Mouse (Mus musculus): ENCODE measurements around the gene Amigo3. TPM values are rescaled to one million over a fixed set of nuclear protein-coding genes. Genes with fewer than 3 reads are reported as not detected.

Gene Amigo3
- polyA plus RNA-seq, 1 experiment from 2014 or later: 2.9 TPM

- CTCF ChIA-PET: interaction anchor here (1.1 to 3.3 kb wide), 9 partner anchors 9 to 152 kb away, joined by 3 to 14 read pairs (median 4); partner anchors contain the start of gene Cdhr4
- POLR2A ChIA-PET: interaction anchor here (0.6 to 1.2 kb wide), 2 partner anchors 8 to 26 kb away, joined by 3 to 4 read pairs; no protein-coding TSS in a partner anchor
- in situ Hi-C loops (cut with MboI; ENCODE audit: low pct_unique_long_range_greater_than_20kb): no loop called here
These were observed 548 bp upstream of the Amigo3 start for GRCm38 (mm10) chr9:108052411-108052810.

GRCm38 (mm10) chr9:108053665-108054225 is 786 bp downstream of the Amigo3 start:
- no peak for DNase-seq (ENCODE audit: low read depth, low spot score)
- no peaks in the 10 kb centered on the region for H3K27me3 ChIP-seq
- ATAC-seq: no peak
- no peak for TF ChIP-seq CTCF (IDR thresholded peaks at IDR 0.05)
- CTCF ChIA-PET: interaction anchor here (0.8 to 3.3 kb wide), 6 partner anchors 14 to 149 kb away, joined by 3 to 14 read pairs (median 3); no protein-coding TSS in a partner anchor
- in situ Hi-C loops (cut with MboI; ENCODE audit: low pct_unique_long_range_greater_than_20kb): no loop called here
- POLR2A ChIA-PET: no interaction called here

More at GRCm38 (mm10) chr9:108052411-108052810, 548 bp upstream of the Amigo3 start:
- no peak for TF ChIP-seq CTCF (IDR thresholded peaks at IDR 0.05)
- H3K27me3 ChIP-seq: no peaks in the 10 kb centered on the region
- ATAC-seq (no peak), DNase-seq (ENCODE audit: low read depth, low spot score) (no peak)

- POLR2A ChIA-PET: no interaction called here
- in situ Hi-C loops (cut with MboI; ENCODE audit: low pct_unique_long_range_greater_than_20kb): loop anchor here (5.0 kb wide), 2 partner anchors 87 to 162 kb away; no protein-coding TSS in a partner anchor
- CTCF ChIA-PET: interaction anchor here (0.9 to 3.3 kb wide), 3 partner anchors 10 to 150 kb away, joined by 3 to 14 read pairs (median 7); no protein-coding TSS in a partner anchor
- TF ChIP-seq CTCF (IDR thresholded peaks at IDR 0.05): no peak
- ATAC-seq: no peak
- DNase-seq (ENCODE audit: low read depth, low spot score): no peak
- no peaks in the 10 kb centered on the region for H3K27me3 ChIP-seq
These were observed 1.5 kb downstream of the Amigo3 start for GRCm38 (mm10) chr9:108054331-108055040.

GRCm38 (mm10) chr9:108055061-108055460 is 2.1 kb downstream of the Amigo3 start:
- no peaks in the 10 kb centered on the region for H3K27me3 ChIP-seq
- DNase-seq (ENCODE audit: low read depth, low spot score) (no peak), ATAC-seq (no peak)
- CTCF ChIA-PET: interaction anchor here (0.9 to 2.4 kb wide), 3 partner anchors 10 to 14 kb away, joined by 3 to 7 read pairs (median 3); no protein-coding TSS in a partner anchor
- TF ChIP-seq CTCF (IDR thresholded peaks at IDR 0.05): no peak
- in situ Hi-C loops (cut with MboI; ENCODE audit: low pct_unique_long_range_greater_than_20kb): loop anchor here (5.0 kb wide), 2 partner anchors 88 to 163 kb away; no protein-coding TSS in a partner anchor
- POLR2A ChIA-PET: no interaction called here

- POLR2A ChIA-PET: no interaction called here
- H3K27me3 ChIP-seq: no peaks in the 10 kb centered on the region
- CTCF ChIA-PET: interaction anchor here (0.9 to 1.1 kb wide), 2 partner anchors 9 to 14 kb away, joined by 3 read pairs; no protein-coding TSS in a partner anchor
- no peak for TF ChIP-seq CTCF (IDR thresholded peaks at IDR 0.05)
- in situ Hi-C loops (cut with MboI; ENCODE audit: low pct_unique_long_range_greater_than_20kb): loop anchor here (5.0 kb wide), 2 partner anchors 88 to 163 kb away; no protein-coding TSS in a partner anchor
- DNase-seq (ENCODE audit: low read depth, low spot score) (no peak), ATAC-seq (no peak)
These were observed 2.8 kb downstream of the Amigo3 start for GRCm38 (mm10) chr9:108055661-108056237.

GRCm38 (mm10) chr9:108056361-108057261 is 3.7 kb downstream of the Amigo3 start:
- CTCF ChIA-PET: interaction anchor here (1.0 kb wide), 1 partner anchor 11 kb away, joined by 3 read pairs; no protein-coding TSS in a partner anchor

GRCm38 (mm10) chr9:108057262-108057562 is 4.3 kb downstream of the Amigo3 start:
- CTCF ChIA-PET: interaction anchor here (1.0 kb wide), 1 partner anchor 11 kb away, joined by 3 read pairs; no protein-coding TSS in a partner anchor
- H3K27me3 ChIP-seq: no peaks in the 10 kb centered on the region
- POLR2A ChIA-PET: no interaction called here
- DNase-seq (ENCODE audit: low read depth, low spot score): no peak
- ATAC-seq: no peak
- TF ChIP-seq CTCF (IDR thresholded peaks at IDR 0.05): no peak
- in situ Hi-C loops (cut with MboI; ENCODE audit: low pct_unique_long_range_greater_than_20kb): loop anchor here (5.0 kb wide), 2 partner anchors 90 to 165 kb away; no protein-coding TSS in a partner anchor

More at GRCm38 (mm10) chr9:108056361-108057261, 3.7 kb downstream of the Amigo3 start:
- no peak for TF ChIP-seq CTCF (IDR thresholded peaks at IDR 0.05)
- DNase-seq (ENCODE audit: low read depth, low spot score) (no peak), ATAC-seq (no peak)
- in situ Hi-C loops (cut with MboI; ENCODE audit: low pct_unique_long_range_greater_than_20kb): loop anchor here (5.0 kb wide), 2 partner anchors 89 to 164 kb away; no protein-coding TSS in a partner anchor
- no peaks in the 10 kb centered on the region for H3K27me3 ChIP-seq
- POLR2A ChIA-PET: interaction anchor here (0.5 kb wide), 1 partner anchor 656 kb away, joined by 3 read pairs; no protein-coding TSS in a partner anchor

- in situ Hi-C loops (cut with MboI; ENCODE audit: low pct_unique_long_range_greater_than_20kb): loop anchor here (5.0 kb wide), 2 partner anchors 91 to 166 kb away; no protein-coding TSS in a partner anchor
- no peaks in the 10 kb centered on the region for H3K27me3 ChIP-seq
- TF ChIP-seq CTCF (IDR thresholded peaks at IDR 0.05): no peak
- ChIA-PET POLR2A (no interaction called here), CTCF (interaction anchor here (2.1 kb wide), 1 partner anchor 9 kb away, joined by 7 read pairs; no protein-coding TSS in a partner anchor)
- no peak for ATAC-seq
- DNase-seq (ENCODE audit: low read depth, low spot score): no peak
These were observed 5.3 kb downstream of the Amigo3 start for GRCm38 (mm10) chr9:108058291-108058690.

GRCm38 (mm10) chr9:108062142-108062541 is 9.2 kb downstream of the Amigo3 start:
- DNase-seq (ENCODE audit: low read depth, low spot score): no peak
- ChIA-PET POLR2A (no interaction called here), CTCF (no interaction called here)
- in situ Hi-C loops (cut with MboI; ENCODE audit: low pct_unique_long_range_greater_than_20kb): no loop called here
- H3K27me3 ChIP-seq: no peaks in the 10 kb centered on the region
- ATAC-seq: no peak
- no peak for TF ChIP-seq CTCF (IDR thresholded peaks at IDR 0.05)

All from Patski (cell line).